Mouse (Mus musculus): Measurements from ENCODE around the gene Shc4. TPM values are rescaled to one million over a fixed set of nuclear protein-coding genes. Genes with fewer than 3 reads are reported as not detected.

Shc4 gene
- 0.22 TPM for polyA plus RNA-seq (2015; fragmentation: Illumina TruSeq; extraction: RNeasy Lipid Tissue Mini Kit (QIAGEN cat#74804); ENCODE audit: insufficient read depth, low replicate concordance)

GRCm38 (mm10) chr2:125724086-125724430 lies at the start of gene Shc4:
TSS of gene Shc4 (minus strand) at chr2:125724148.

DNA sequence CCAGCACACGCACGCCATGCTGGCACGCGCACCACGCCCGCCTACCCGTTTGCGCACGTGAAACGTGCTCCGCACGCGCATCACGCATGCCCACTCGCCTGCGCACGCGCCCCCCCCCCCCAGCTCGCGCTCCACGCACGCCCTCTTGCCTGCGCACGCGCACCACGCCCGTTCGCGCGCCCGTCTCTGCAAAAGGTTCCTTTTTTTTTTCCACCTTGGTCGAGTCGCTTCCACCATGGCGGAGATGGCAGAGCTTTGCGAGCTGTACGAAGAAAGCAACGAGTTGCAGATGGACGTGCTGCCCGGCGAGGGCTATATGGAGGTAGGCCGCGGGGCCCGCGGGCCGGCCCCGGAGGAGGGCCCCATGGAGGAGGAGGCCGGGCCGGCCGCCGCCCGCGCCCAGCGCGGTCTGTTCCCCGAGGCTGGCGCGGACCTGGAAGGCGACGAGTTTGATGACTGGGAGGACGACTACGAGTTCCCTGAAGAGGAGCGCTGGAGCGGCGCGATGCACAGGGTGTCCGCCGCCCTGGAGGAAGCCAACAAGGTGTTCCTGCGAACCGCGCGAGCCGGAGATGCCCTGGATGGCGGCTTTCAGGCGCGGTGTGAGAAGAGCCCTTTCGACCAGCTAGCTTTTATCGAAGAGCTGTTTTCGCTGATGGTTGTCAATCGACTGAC lies 50.9 kb downstream of the Shc4 start, which contains the start of gene Eid1:
Gene Eid1, plus strand, starts transcription at position 139 of the 675 bp plus-strand sequence.

GRCm38 (mm10) chr2:125624837-125625351 lies 99.1 kb downstream of the Shc4 start, which contains the start of gene Cep152:
TSS of gene Cep152 (minus strand) at chr2:125625113.

Other genes with a start within 250 kb of the Shc4 start
- not detected for gene Gm9913, start 219.1 kb downstream of the Shc4 start, polyA plus RNA-seq (2015; fragmentation: Illumina TruSeq; extraction: RNeasy Lipid Tissue Mini Kit (QIAGEN cat#74804); ENCODE audit: insufficient read depth, low replicate concordance)
- 7.7 TPM for gene Fbn1, start 216.2 kb downstream of the Shc4 start, polyA plus RNA-seq (2015; fragmentation: Illumina TruSeq; extraction: RNeasy Lipid Tissue Mini Kit (QIAGEN cat#74804); ENCODE audit: insufficient read depth, low replicate concordance)
- 8.2 TPM for gene Cep152, start 99.0 kb downstream of the Shc4 start, polyA plus RNA-seq (2015; fragmentation: Illumina TruSeq; extraction: RNeasy Lipid Tissue Mini Kit (QIAGEN cat#74804); ENCODE audit: insufficient read depth, low replicate concordance)
- gene Eid1, start 51.1 kb downstream of the Shc4 start, polyA plus RNA-seq (2015; fragmentation: Illumina TruSeq; extraction: RNeasy Lipid Tissue Mini Kit (QIAGEN cat#74804); ENCODE audit: insufficient read depth, low replicate concordance): 104 TPM
- 50.6 TPM for gene Secisbp2l, start 58.7 kb upstream of the Shc4 start, polyA plus RNA-seq (2015; fragmentation: Illumina TruSeq; extraction: RNeasy Lipid Tissue Mini Kit (QIAGEN cat#74804); ENCODE audit: insufficient read depth, low replicate concordance)
- gene Galk2, start 135.0 kb upstream of the Shc4 start, polyA plus RNA-seq (2015; fragmentation: Illumina TruSeq; extraction: RNeasy Lipid Tissue Mini Kit (QIAGEN cat#74804); ENCODE audit: insufficient read depth, low replicate concordance): 28.9 TPM
- gene Cops2, start 135.0 kb upstream of the Shc4 start, polyA plus RNA-seq (2015; fragmentation: Illumina TruSeq; extraction: RNeasy Lipid Tissue Mini Kit (QIAGEN cat#74804); ENCODE audit: insufficient read depth, low replicate concordance): 119 TPM